Mouse (Mus musculus): ENCODE measurements around the gene Olfr248.
"Not testable (repeated sequence)": the region's sequence is repeated elsewhere in the genome, so short reads cannot be mapped to it uniquely, and the experiment has no call there.

The Olfr248 gene

GRCm38 (mm10) chr1:174390746-174391145 lies at the start of gene Olfr248:
Gene Olfr248, plus strand, starts transcription at chr1:174391046.
- DNase-seq (ENCODE audit: low spot score) = no peak

GRCm38 (mm10) chr1:174353636-174354035 lies 37.2 kb upstream of the Olfr248 start:
- not testable (repeated sequence) for DNase-seq (ENCODE audit: low spot score)

- no peak for DNase-seq (ENCODE audit: low spot score)
These were observed 36.2 kb upstream of the Olfr248 start for GRCm38 (mm10) chr1:174354640-174355039.

- DNase-seq (ENCODE audit: low spot score) = no peak
These were observed 25.9 kb upstream of the Olfr248 start, which contains the start of gene Olfr417 for GRCm38 (mm10) chr1:174364882-174365451. Gene Olfr417, plus strand, starts transcription at chr1:174365122.

- no peak for DNase-seq (ENCODE audit: low spot score)
These were observed 17.0 kb upstream of the Olfr248 start for GRCm38 (mm10) chr1:174373799-174374198.

GRCm38 (mm10) chr1:174422959-174423358 lies 32.1 kb downstream of the Olfr248 start:
- DNase-seq (ENCODE audit: low spot score) = no peak

- DNase-seq (ENCODE audit: low spot score) = no peak
These were observed 32.9 kb downstream of the Olfr248 start, which contains the start of gene Olfr414 for GRCm38 (mm10) chr1:174423764-174424163. Gene Olfr414, plus strand, starts transcription at chr1:174424064.

GRCm38 (mm10) chr1:174426180-174426986 lies 35.5 kb downstream of the Olfr248 start:
- no peak for DNase-seq (ENCODE audit: low spot score)

- DNase-seq (ENCODE audit: low spot score) = no peak
These were observed 36.6 kb downstream of the Olfr248 start for GRCm38 (mm10) chr1:174427402-174427801.

GRCm38 (mm10) chr1:174428407-174428806 lies 37.6 kb downstream of the Olfr248 start:
- no peak for DNase-seq (ENCODE audit: low spot score)

GRCm38 (mm10) chr1:174434121-174434520 lies 43.3 kb downstream of the Olfr248 start:
- no peak for DNase-seq (ENCODE audit: low spot score)

All from ovary, adult 18-20 months (tissue).